Comparison of ENCODE assay signal across 20 mouse cellular contexts in the genomic region with DNA sequence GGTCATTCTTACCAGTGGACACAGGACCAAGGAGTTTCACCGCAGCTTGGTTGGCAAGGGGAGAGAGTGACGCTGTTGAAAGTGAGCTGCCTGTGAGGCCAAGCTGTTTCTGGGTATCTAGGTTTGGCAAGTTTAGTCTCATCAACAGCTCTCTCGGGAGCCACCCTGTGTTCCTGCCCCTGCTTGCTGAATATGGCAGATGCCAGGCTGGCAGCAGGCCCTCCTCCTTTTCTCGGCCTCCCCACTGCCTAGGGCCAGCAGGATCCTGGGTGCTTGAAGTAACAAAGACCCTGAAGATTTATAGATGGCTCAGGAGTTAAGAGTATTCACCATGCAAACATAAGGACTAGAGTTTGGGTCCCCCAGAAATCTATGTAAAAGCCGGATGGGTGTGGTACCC. TPM values are rescaled to one million over a fixed set of nuclear protein-coding genes. Genes with fewer than 3 reads are reported as not detected.
DNase-seq lines count a peak whose midpoint lies in the region; ATAC-seq and TF ChIP-seq lines count a peak whose summit lies in the region.
"Had no signal": no experiment of that assay in that cellular context is flagged by ENCODE, and none has a peak within 500 bp of the region (broad histone marks: within the 10 kb centered on the region; RNA-seq: fewer than 3 reads in every experiment).

No protein-coding gene starts in this region.

- H3K27ac ChIP-seq in forebrain, embryonic 13.5 days: no peak overlapping the region
- no peak overlapping the region for H3K27ac ChIP-seq in forebrain, embryonic 12.5 days
- no peak overlapping the region for H3K27ac ChIP-seq in forebrain, postnatal 0 days (ENCODE audit: low read depth, low read length)
- H3K27ac ChIP-seq in stomach, embryonic 14.5 days (ENCODE audit: low read length): peak overlapping the region; percentile 28; the same call in 1 of the 2 replicates
- H3K27ac ChIP-seq: heart, embryonic 13.5 days; hindbrain, embryonic 10.5 days; neural tube, embryonic 15.5 days had no signal

- DNase-seq in layer of hippocampus, adult 11-12 months (ENCODE audit: low spot score): peak; percentile 48
- no peak for DNase-seq in layer of hippocampus, adult 9-10 months (ENCODE audit: low spot score)
- peak; percentile 22 for DNase-seq in forebrain, postnatal 0 days
- DNase-seq in heart, postnatal 4 days: no peak
- DNase-seq: embryo, embryonic 11 days; thymus, adult 18-20 months had no signal

- no peak overlapping the region for H3K4me2 ChIP-seq in forebrain, embryonic 13.5 days
- no peak overlapping the region for H3K4me2 ChIP-seq in forebrain, embryonic 12.5 days
- no peak overlapping the region for H3K4me2 ChIP-seq in forebrain, postnatal 0 days (ENCODE audit: low read depth)
- H3K4me2 ChIP-seq in stomach, embryonic 14.5 days (replicated peaks; ENCODE audit: low read depth, low read length): no peak overlapping the region
- H3K4me2 ChIP-seq: heart, embryonic 13.5 days; liver, embryonic 11.5 days; neural tube, embryonic 15.5 days had no signal

- no peaks in the 10 kb centered on the region for H3K9me3 ChIP-seq in forebrain, embryonic 13.5 days (replicated peaks)
- no peaks in the 10 kb centered on the region for H3K9me3 ChIP-seq in forebrain, embryonic 12.5 days
- no peaks in the 10 kb centered on the region for H3K9me3 ChIP-seq in forebrain, postnatal 0 days (ENCODE audit: low read length)
- no peaks in the 10 kb centered on the region for H3K9me3 ChIP-seq in stomach, embryonic 14.5 days (ENCODE audit: control insufficient read depth, low read depth, low read length)
- H3K9me3 ChIP-seq: heart, embryonic 13.5 days; hindbrain, embryonic 10.5 days; neural tube, embryonic 15.5 days had no signal

- no peak overlapping the region for H3K4me3 ChIP-seq in forebrain, embryonic 13.5 days
- H3K4me3 ChIP-seq in forebrain, embryonic 12.5 days (replicated peaks): no peak overlapping the region
- no peak overlapping the region for H3K4me3 ChIP-seq in forebrain, postnatal 0 days (ENCODE audit: low read depth, low read length)
- H3K4me3 ChIP-seq in stomach, embryonic 14.5 days (ENCODE audit: low read depth, low read length): no peak overlapping the region
- H3K4me3 ChIP-seq: heart, embryonic 13.5 days; hindbrain, embryonic 10.5 days; neural tube, embryonic 15.5 days had no signal

- H3K36me3 ChIP-seq in forebrain, embryonic 13.5 days (ENCODE audit: poor library complexity, severe bottlenecking): no peaks in the 10 kb centered on the region
- no peaks in the 10 kb centered on the region for H3K36me3 ChIP-seq in forebrain, embryonic 12.5 days (replicated peaks)
- H3K36me3 ChIP-seq in forebrain, postnatal 0 days (ENCODE audit: insufficient read depth): no peaks in the 10 kb centered on the region; the same call in 1 of the 2 replicates
- H3K36me3 ChIP-seq in stomach, embryonic 14.5 days (ENCODE audit: control insufficient read depth, insufficient read depth, low read length): no peaks in the 10 kb centered on the region
- H3K36me3 ChIP-seq: hindbrain, embryonic 10.5 days; neural tube, embryonic 15.5 days had no signal

- TF ChIP-seq CTCF in forebrain, postnatal 0 days (IDR thresholded peaks at IDR 0.05; ENCODE audit: low read depth): no peak

- H3K27me3 ChIP-seq in forebrain, embryonic 13.5 days: no peaks in the 10 kb centered on the region
- 0 out of 2 replicates have a peak, but pooled peaks cover 2% of the 10 kb centered on the region for H3K27me3 ChIP-seq in forebrain, embryonic 12.5 days
- H3K27me3 ChIP-seq in forebrain, postnatal 0 days (ENCODE audit: insufficient read depth, low read length): no peaks in the 10 kb centered on the region
- H3K27me3 ChIP-seq in stomach, embryonic 14.5 days (ENCODE audit: control insufficient read depth, insufficient read depth, low read length): no peaks in the 10 kb centered on the region
- H3K27me3 ChIP-seq: heart, embryonic 13.5 days; neural tube, embryonic 15.5 days had no signal

- H3K4me1 ChIP-seq in forebrain, embryonic 13.5 days: 0 out of 2 replicates have a peak, but pooled peaks cover 7% of the 10 kb centered on the region
- H3K4me1 ChIP-seq in forebrain, embryonic 12.5 days: peaks cover 8% of the 10 kb centered on the region; the same call in 1 of the 2 replicates
- H3K4me1 ChIP-seq in forebrain, postnatal 0 days (ENCODE audit: insufficient read depth): no peaks in the 10 kb centered on the region
- 0 out of 2 replicates have a peak, but pooled peaks cover 2% of the 10 kb centered on the region for H3K4me1 ChIP-seq in stomach, embryonic 14.5 days (ENCODE audit: control insufficient read depth, insufficient read depth, low read length)

- H3K9ac ChIP-seq in forebrain, embryonic 13.5 days: no peak overlapping the region
- H3K9ac ChIP-seq in forebrain, embryonic 12.5 days: no peak overlapping the region
- H3K9ac ChIP-seq in forebrain, postnatal 0 days: no peak overlapping the region
- H3K9ac ChIP-seq in stomach, embryonic 14.5 days (replicated peaks; ENCODE audit: low read depth, low read length): no peak overlapping the region
- H3K9ac ChIP-seq: heart, embryonic 13.5 days; neural tube, embryonic 15.5 days had no signal

- WGBS in forebrain, embryonic 13.5 days: 75% methylated on average over 5 of the region's 5 CpGs
- WGBS in forebrain, embryonic 12.5 days: 87% methylated on average over 5 of the region's 5 CpGs
- WGBS in forebrain, postnatal 0 days: 58% methylated on average over 5 of the region's 5 CpGs
- WGBS in stomach, embryonic 14.5 days: 79% methylated on average over 5 of the region's 5 CpGs

- peak; percentile 59; the same call in 1 of the 2 replicates for ATAC-seq in forebrain, embryonic 13.5 days
- ATAC-seq in forebrain, embryonic 12.5 days (ENCODE audit: low FRiP score): no peak
- peak; percentile 66 for ATAC-seq in forebrain, postnatal 0 days
- ATAC-seq in stomach, embryonic 14.5 days (ENCODE audit: insufficient number of reproducible peaks, insufficient read depth, low FRiP score, low read depth): no peak
- ATAC-seq in inflammation-experienced regulatory T-cells, adult 6 months: no peak

RNA-seq across cellular contexts. Expression of gene Osbpl5, which starts 34.1 kb away (rescaled TPM):
- 21.6 and 22.6 TPM in 2 replicates for polyA plus RNA-seq in forebrain, embryonic 13.5 days (2015; fragmentation: Nextera tagmentation; extraction: Ambion mirVana)
- polyA plus RNA-seq in forebrain, embryonic 12.5 days (2016; fragmentation: Nextera tagmentation; extraction: Ambion mirVana): 15.1 and 17.5 TPM in 2 replicates
- 38.3 and 43.8 TPM in 2 replicates for total RNA-seq in forebrain, postnatal 0 days (2014; rRNA removed)
- 19.6 and 26.2 TPM in 2 replicates for polyA plus RNA-seq in forebrain, postnatal 0 days (2015; fragmentation: Nextera tagmentation; extraction: Ambion mirVana)
- 46.1 and 46.6 TPM in 2 replicates for polyA plus RNA-seq in stomach, embryonic 14.5 days (2014; fragmentation: Nextera tagmentation; extraction: Ambion mirVana)
- total RNA-seq in heart, postnatal 4 days (2021): 10 to 100 TPM; 45.1 to 46.4 TPM
- polyA plus RNA-seq in inflammation-experienced regulatory T-cells, adult 6 months (2017; shearing (Covaris generic)): 10 to 100 TPM; 19.0 to 34.0 (median 31.8) TPM

RNA-seq across cellular contexts. Expression of gene Tnfrsf23, which starts 37.0 kb away (rescaled TPM):
- polyA plus RNA-seq in forebrain, embryonic 13.5 days (2015; fragmentation: Nextera tagmentation; extraction: Ambion mirVana): 0.61 and 0.73 TPM in 2 replicates
- polyA plus RNA-seq in forebrain, embryonic 12.5 days (2016; fragmentation: Nextera tagmentation; extraction: Ambion mirVana): 0.28 and 0.51 TPM in 2 replicates
- 1.7 and 1.9 TPM in 2 replicates for total RNA-seq in forebrain, postnatal 0 days (2014; rRNA removed)
- polyA plus RNA-seq in forebrain, postnatal 0 days (2015; fragmentation: Nextera tagmentation; extraction: Ambion mirVana): 0.43 and 0.54 TPM in 2 replicates
- polyA plus RNA-seq in stomach, embryonic 14.5 days (2014; fragmentation: Nextera tagmentation; extraction: Ambion mirVana): 1.7 and 1.9 TPM in 2 replicates
- 1 to 10 TPM; 3.4 to 3.6 TPM for total RNA-seq in heart, postnatal 4 days (2021)
- 1 to 10 TPM; 3.3 to 5.0 (median 4.4) TPM for polyA plus RNA-seq in inflammation-experienced regulatory T-cells, adult 6 months (2017; shearing (Covaris generic))

RNA-seq across cellular contexts. Expression of gene Mrgprg, which starts 44.1 kb away (rescaled TPM):
- polyA plus RNA-seq in forebrain, embryonic 13.5 days (2015; fragmentation: Nextera tagmentation; extraction: Ambion mirVana): not detected in 2 replicates
- not detected in 2 replicates for polyA plus RNA-seq in forebrain, embryonic 12.5 days (2016; fragmentation: Nextera tagmentation; extraction: Ambion mirVana)
- not detected in 2 replicates for total RNA-seq in forebrain, postnatal 0 days (2014; rRNA removed)
- not detected in 2 replicates for polyA plus RNA-seq in forebrain, postnatal 0 days (2015; fragmentation: Nextera tagmentation; extraction: Ambion mirVana)
- polyA plus RNA-seq in stomach, embryonic 14.5 days (2014; fragmentation: Nextera tagmentation; extraction: Ambion mirVana): 0.14 TPM in 1 of 2 replicates, not detected in the other
- not detected for total RNA-seq in heart, postnatal 4 days (2021)
- not detected for polyA plus RNA-seq in inflammation-experienced regulatory T-cells, adult 6 months (2017; shearing (Covaris generic))
- total RNA-seq: granulocyte monocyte progenitor cell, adult 5-6 weeks; layer of hippocampus, adult 18-20 months; left cerebral cortex, postnatal 36 days had no signal
- polyA plus RNA-seq: C2C12; heart, embryonic 13.5 days; hindbrain, embryonic 10.5 days; kidney, embryonic 14.5 days; liver, embryonic 11.5 days; neural tube, embryonic 15.5 days; spleen, adult 2 months had no signal

Comparison
In these comparisons a context has a peak if more than half of its experiments do, and no peak if none do; other contexts are left out.
1. ATAC-seq: peak in forebrain, embryonic 13.5 days (single experiment) and forebrain, postnatal 0 days (single experiment); none in forebrain, embryonic 12.5 days (single experiment), stomach, embryonic 14.5 days (single experiment) and inflammation-experienced regulatory T-cells, adult 6 months (single experiment).
2. DNase-seq: peak in layer of hippocampus, adult 11-12 months (single experiment) and forebrain, postnatal 0 days (single experiment); none in layer of hippocampus, adult 9-10 months (single experiment) and heart, postnatal 4 days (single experiment).